Comparison of ENCODE assay signal across 14 mouse cellular contexts in the genomic region with DNA sequence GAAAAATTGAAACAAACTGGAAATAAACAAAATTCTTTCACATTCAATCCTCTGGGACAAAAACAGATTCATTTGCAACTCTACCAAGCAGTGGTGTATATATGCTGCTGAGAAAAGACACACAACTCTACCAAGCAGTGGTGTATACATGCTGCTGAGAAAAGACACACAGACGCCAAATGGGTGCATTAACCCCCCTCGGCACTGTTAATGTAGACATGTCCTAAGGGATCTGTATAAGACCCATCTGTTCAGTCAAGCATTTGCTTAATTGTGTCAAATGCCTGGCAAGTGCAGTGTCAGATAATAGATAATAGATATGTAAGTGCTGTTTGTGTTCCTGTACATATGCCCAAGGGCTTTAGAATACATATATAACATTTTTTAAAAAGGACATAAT.
"Had no signal": no experiment of that assay in that cellular context is flagged by ENCODE, and none has a peak within 500 bp of the region (broad histone marks: within the 10 kb centered on the region; RNA-seq: fewer than 3 reads in every experiment).

No protein-coding gene starts in this region.

- H3K9ac ChIP-seq: kidney, embryonic 15.5 days; liver, embryonic 15.5 days; midbrain, embryonic 13.5 days had no signal

- H3K4me2 ChIP-seq: kidney, embryonic 15.5 days; liver, embryonic 11.5 days; liver, embryonic 15.5 days; midbrain, embryonic 13.5 days had no signal

- H3K36me3 ChIP-seq: kidney, embryonic 15.5 days; limb, embryonic 10.5 days; liver, embryonic 15.5 days; midbrain, embryonic 13.5 days had no signal

- H3K27ac ChIP-seq: kidney, embryonic 15.5 days; left cerebral cortex, adult 2 months; limb, embryonic 10.5 days; liver, embryonic 15.5 days; midbrain, embryonic 13.5 days; stomach, postnatal 0 days had no signal

- H3K27me3 ChIP-seq: kidney, embryonic 15.5 days; liver, embryonic 15.5 days; midbrain, embryonic 13.5 days had no signal

- DNase-seq: kidney, adult 18-20 months; kidney, postnatal 14 days; lung, adult 2 months; lung, postnatal 36 days; right cerebral cortex, adult 18-20 months; thymus, postnatal 14 days had no signal

- ATAC-seq: lung, postnatal 0 days; midbrain, embryonic 13.5 days had no signal

- H3K9me3 ChIP-seq: kidney, embryonic 15.5 days; limb, embryonic 10.5 days; liver, embryonic 15.5 days; midbrain, embryonic 13.5 days had no signal

- H3K4me3 ChIP-seq: kidney, embryonic 15.5 days; left cerebral cortex, adult 2 months; limb, embryonic 10.5 days; liver, embryonic 15.5 days; midbrain, embryonic 13.5 days had no signal

- H3K4me1 ChIP-seq: kidney, embryonic 15.5 days; limb, embryonic 10.5 days; liver, embryonic 15.5 days; midbrain, embryonic 13.5 days had no signal
